Mouse (Mus musculus) midbrain, embryonic 10.5 days (tissue): ENCODE measurements around the gene Tmem136. TPM values are rescaled to one million over a fixed set of nuclear protein-coding genes. Genes with fewer than 3 reads are reported as not detected.

ENCODE experiments used
- DNase-seq: peaks from one replicate; pipeline ENCODE4 v3.0.0-alpha.2; 2017; ENCODE audit warnings: low spot score
- H3K27ac ChIP-seq: fragments of 300-500 bp; sonication (generic); replicated peaks from 2 replicates; pipeline ENCODE4 v1.5.1; 2016; ENCODE audit warnings: mild to moderate bottlenecking
- H3K27me3 ChIP-seq: fragments of 300-500 bp; sonication (generic); 2 replicates; pipeline ENCODE4 v1.6.1; 2016; ENCODE audit warnings: low read depth, mild to moderate bottlenecking; ENCODE audit not compliant: poor library complexity, severe bottlenecking
- H3K36me3 ChIP-seq: fragments of 300-500 bp; sonication (generic); 2 replicates; pipeline ENCODE4 v1.6.1; 2016; ENCODE audit warnings: mild to moderate bottlenecking, moderate library complexity
- H3K4me1 ChIP-seq: fragments of 300-500 bp; sonication (generic); 2 replicates; pipeline ENCODE4 v1.6.1; 2016
- H3K4me3 ChIP-seq: fragments of 300-500 bp; sonication (generic); 2 replicates; pipeline ENCODE4 v1.5.1; 2016; ENCODE audit warnings: mild to moderate bottlenecking, moderate library complexity
- H3K9me3 ChIP-seq: fragments of 300-500 bp; sonication (generic); replicated peaks from 2 replicates; pipeline ENCODE4 v1.6.1; 2016; ENCODE audit warnings: mild to moderate bottlenecking
- WGBS: fragments of 180-500 bp; shearing (Covaris S2); methylation state at CpG from one replicate; pipeline ENCODE4 v1.1.7; 2016; 5-methylcytosine and 5-hydroxymethylcytosine counted together
- polyA plus RNA-seq: library from polyadenylated mRNA; unstranded; fragments of >200 nt; fragmentation: Nextera tagmentation; extraction: Ambion mirVana; gene quantifications from 2 replicates; pipeline ENCODE4 v1.2.1, GENCODE M21; 2016

The Tmem136 gene
- polyA plus RNA-seq, 1 experiment from 2014 or later: 12.6 TPM

- Histone ChIP-seq H3K27me3 (no peaks in the 10 kb centered on the region), H3K27ac (peak overlapping the region; percentile 93), H3K4me1 (peaks cover 43% of the 10 kb centered on the region), H3K36me3 (peaks cover 17% of the 10 kb centered on the region), H3K9me3 (no peaks in the 10 kb centered on the region), H3K4me3 (peak overlapping the region; percentile 80)
- no peak for DNase-seq
- WGBS: 28% methylated on average over 22 of the region's 22 CpGs
Measured at GRCm38 (mm10) chr9:43106426-43107186, 9.8 kb downstream of the Tmem136 start.

GRCm38 (mm10) chr9:43105664-43106361 is 10.6 kb downstream of the Tmem136 start:
- under 1% methylated on average over 90 of the region's 91 CpGs for WGBS
- no peaks in the 10 kb centered on the region for H3K9me3 ChIP-seq
- DNase-seq: peak; percentile 94
- H3K27ac ChIP-seq: peak overlapping the region; percentile 93
- H3K36me3 ChIP-seq: peaks cover 9% of the 10 kb centered on the region
- no peaks in the 10 kb centered on the region for H3K27me3 ChIP-seq
- peaks cover 43% of the 10 kb centered on the region for H3K4me1 ChIP-seq
- H3K4me3 ChIP-seq: peak overlapping the region; percentile 80

DNA sequence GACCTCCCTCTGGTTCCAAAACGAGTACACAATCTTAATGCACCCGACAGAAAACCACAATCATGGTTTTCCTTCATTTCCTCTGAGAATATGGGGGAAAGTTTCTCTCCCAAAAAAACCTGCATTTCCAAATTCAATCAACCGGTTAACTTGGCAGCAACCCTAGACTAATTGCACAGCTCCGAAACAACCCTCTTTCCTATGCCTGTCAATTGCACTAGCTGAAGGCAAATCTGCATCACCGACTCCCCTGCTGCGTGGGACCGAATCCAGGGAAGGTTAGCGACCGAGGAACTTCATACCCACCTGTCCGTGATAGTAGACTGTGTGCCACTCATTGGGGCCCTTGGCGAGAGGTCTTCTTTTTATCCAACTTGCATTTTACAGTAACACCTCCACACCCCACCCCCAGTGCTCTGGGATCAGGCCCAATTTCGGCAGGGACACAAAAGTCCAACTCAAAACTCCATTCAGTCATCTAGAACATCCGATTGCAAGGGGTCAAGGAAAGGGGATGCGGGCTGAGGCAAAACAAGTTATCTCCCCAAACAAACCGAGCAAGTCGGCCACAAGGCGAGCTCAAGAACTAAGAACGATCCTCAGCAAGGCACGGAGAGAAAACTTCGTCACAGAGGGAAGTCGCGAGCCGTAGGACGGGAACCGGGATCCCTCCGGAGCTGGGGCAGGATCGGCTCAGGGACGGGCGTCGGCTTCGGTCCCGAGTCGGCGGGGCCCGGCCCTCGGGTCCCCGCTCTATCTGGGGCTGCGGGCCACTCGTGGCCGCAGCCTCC is 11.3 kb downstream of the Tmem136 start:
- no peak for DNase-seq
- peak overlapping the region; percentile 80 for H3K4me3 ChIP-seq
- WGBS: under 1% methylated on average over 40 of the region's 40 CpGs

DNA sequence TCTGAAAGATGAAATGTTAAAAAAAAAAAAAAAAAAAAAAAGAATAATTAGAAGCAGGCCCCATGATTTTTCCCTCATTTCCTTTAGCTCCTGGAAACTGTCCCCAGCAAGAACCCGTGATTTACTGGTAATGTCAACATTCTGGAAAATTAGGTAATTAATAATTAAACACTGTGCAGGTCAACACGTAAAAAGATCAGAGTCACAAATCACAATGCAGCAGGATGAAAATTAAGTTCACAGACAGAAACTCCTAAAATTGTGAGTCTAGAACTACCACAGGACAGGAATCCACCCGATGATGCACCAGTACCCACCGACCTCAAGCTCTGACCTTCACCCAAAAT is 11.9 kb downstream of the Tmem136 start:
- peaks cover 2% of the 10 kb centered on the region; the same call in 1 of the 2 replicates for H3K36me3 ChIP-seq
- no peaks in the 10 kb centered on the region for H3K27me3 ChIP-seq
- H3K9me3 ChIP-seq: no peaks in the 10 kb centered on the region
- H3K4me3 ChIP-seq: peak overlapping the region; percentile 80
- 15% methylated on average over 4 of the region's 4 CpGs for WGBS
- no peak for DNase-seq
- peaks cover 43% of the 10 kb centered on the region for H3K4me1 ChIP-seq
- H3K27ac ChIP-seq: peak overlapping the region; percentile 93; the same call in 1 of the 2 replicates

More for the DNA sequence above, 11.3 kb downstream of the Tmem136 start:
- peaks cover 2% of the 10 kb centered on the region; the same call in 1 of the 2 replicates for H3K36me3 ChIP-seq
- H3K9me3 ChIP-seq: no peaks in the 10 kb centered on the region
- H3K27ac ChIP-seq: peak overlapping the region; percentile 93
- H3K4me1 ChIP-seq: peaks cover 43% of the 10 kb centered on the region
- H3K27me3 ChIP-seq: no peaks in the 10 kb centered on the region

DNA sequence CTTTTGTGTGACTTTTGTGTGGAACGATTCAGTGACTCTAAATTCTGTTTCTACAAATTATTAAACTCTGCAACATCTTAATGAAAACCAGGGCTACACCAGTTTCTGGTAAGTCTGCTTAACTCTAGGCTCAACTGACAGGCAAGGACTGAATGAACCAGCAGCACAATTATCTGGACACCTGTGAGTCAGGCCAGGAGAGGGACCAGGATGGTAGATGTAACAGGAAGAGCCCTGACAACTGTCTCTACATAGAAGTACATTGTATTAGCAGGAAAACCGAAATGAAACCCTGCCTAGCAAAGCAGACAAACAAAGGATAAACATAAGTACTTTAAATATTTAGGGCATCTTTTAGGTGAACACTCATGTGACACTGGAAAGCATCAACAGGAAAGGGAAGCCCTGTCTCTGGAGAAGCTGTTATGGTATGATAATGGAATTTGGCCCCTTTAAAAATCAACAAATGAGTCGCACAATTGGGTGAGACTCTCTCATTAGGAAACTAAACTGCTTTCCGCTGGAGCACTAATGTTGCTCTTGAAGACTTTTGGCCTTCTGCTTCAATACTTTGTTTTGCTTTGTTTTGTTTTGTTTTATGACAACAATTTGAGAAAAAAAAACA is 12.6 kb downstream of the Tmem136 start:
- Histone ChIP-seq H3K4me3 (peak overlapping the region; percentile 80), H3K27ac (no peak overlapping the region), H3K27me3 (no peaks in the 10 kb centered on the region), H3K36me3 (peaks cover 2% of the 10 kb centered on the region; the same call in 1 of the 2 replicates), H3K9me3 (no peaks in the 10 kb centered on the region), H3K4me1 (peaks cover 43% of the 10 kb centered on the region)
- 57% methylated on average over 4 of the region's 4 CpGs for WGBS
- no peak for DNase-seq

DNA sequence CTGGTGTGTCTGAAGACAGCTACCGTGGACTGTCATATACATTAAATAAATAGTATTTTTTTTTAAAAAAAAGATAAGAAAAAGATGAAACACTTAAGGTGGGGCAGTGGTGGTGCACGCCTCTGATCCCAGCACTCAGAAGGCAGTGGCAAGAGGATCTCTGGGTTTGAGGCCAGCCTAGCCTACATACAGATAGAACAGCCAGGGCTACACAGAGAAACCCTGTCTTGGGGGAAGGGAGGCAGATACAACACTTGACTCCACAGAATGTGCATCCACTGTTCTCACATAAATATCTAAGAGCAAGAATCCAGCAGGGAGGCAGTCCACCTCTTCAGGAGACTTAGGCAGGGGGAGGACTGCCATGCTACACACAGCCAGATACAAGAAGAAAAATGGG is 13.4 kb downstream of the Tmem136 start:
- no peaks in the 10 kb centered on the region for H3K27me3 ChIP-seq
- peak overlapping the region; percentile 80 for H3K4me3 ChIP-seq
- H3K36me3 ChIP-seq: peaks cover 2% of the 10 kb centered on the region; the same call in 1 of the 2 replicates
- 0 out of 2 replicates have a peak overlapping the region, but pooled peaks have one; percentile 23 for H3K27ac ChIP-seq
- no peak for DNase-seq
- peaks cover 43% of the 10 kb centered on the region for H3K4me1 ChIP-seq
- 92% methylated on average over 2 of the region's 2 CpGs for WGBS
- H3K9me3 ChIP-seq: no peaks in the 10 kb centered on the region

DNA sequence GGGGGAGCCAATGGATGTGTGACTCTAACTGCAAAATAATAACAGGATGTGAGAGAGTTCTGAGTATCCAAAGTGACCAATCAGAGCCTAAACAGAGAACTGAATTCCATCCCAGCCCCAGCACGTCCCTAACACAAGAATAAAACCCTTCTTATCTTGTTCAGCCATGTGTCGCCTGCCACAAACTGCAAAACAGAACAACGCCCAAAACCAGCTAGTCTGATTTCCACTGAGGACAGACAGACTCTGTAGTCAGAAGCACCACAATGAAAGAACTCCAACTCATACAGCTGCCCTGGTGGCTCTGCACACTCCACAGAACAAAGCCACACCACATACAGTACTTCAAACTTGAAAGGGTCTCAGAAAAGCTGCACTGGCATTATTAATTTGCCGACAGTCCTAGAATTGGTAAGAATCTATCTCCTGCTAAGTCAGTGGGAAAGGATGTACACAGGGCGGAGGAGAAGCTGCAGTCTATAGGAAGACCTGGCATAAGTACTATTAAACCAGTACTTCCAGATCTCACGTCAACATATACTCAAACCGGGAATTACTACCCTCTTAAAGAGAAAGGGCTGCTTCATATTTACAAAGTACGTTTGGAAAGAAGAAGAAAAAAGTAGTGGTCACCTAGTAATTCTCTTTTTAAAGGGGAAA is 14.3 kb downstream of the Tmem136 start:
- WGBS: 86% methylated on average over 8 of the region's 8 CpGs
- Histone ChIP-seq H3K27me3 (no peaks in the 10 kb centered on the region), H3K36me3 (peaks cover 2% of the 10 kb centered on the region; the same call in 1 of the 2 replicates), H3K4me1 (peaks cover 43% of the 10 kb centered on the region), H3K9me3 (no peaks in the 10 kb centered on the region), H3K4me3 (peak overlapping the region; percentile 20; the same call in 1 of the 2 replicates), H3K27ac (no peak overlapping the region)
- no peak for DNase-seq

GRCm38 (mm10) chr9:43098922-43099321 is 17.4 kb downstream of the Tmem136 start:
- Histone ChIP-seq H3K4me1 (peaks cover 22% of the 10 kb centered on the region), H3K9me3 (no peaks in the 10 kb centered on the region), H3K27ac (no peak overlapping the region), H3K4me3 (no peak overlapping the region), H3K27me3 (no peaks in the 10 kb centered on the region), H3K36me3 (peaks cover 6% of the 10 kb centered on the region; the same call in 1 of the 2 replicates)
- DNase-seq: no peak
- 76% methylated on average over 4 of the region's 4 CpGs for WGBS

- 95% methylated on average over 3 of the region's 3 CpGs for WGBS
- Histone ChIP-seq H3K27me3 (no peaks in the 10 kb centered on the region), H3K4me1 (peaks cover 12% of the 10 kb centered on the region), H3K9me3 (no peaks in the 10 kb centered on the region), H3K36me3 (peaks cover 8% of the 10 kb centered on the region; the same call in 1 of the 2 replicates), H3K27ac (no peak overlapping the region), H3K4me3 (no peak overlapping the region)
- DNase-seq: no peak
Measured at GRCm38 (mm10) chr9:43097801-43098557, 18.4 kb downstream of the Tmem136 start.

- no peaks in the 10 kb centered on the region for H3K9me3 ChIP-seq
- H3K4me3 ChIP-seq: no peak overlapping the region
- no peaks in the 10 kb centered on the region for H3K27me3 ChIP-seq
- no peak for DNase-seq
- no peaks in the 10 kb centered on the region for H3K4me1 ChIP-seq
- H3K27ac ChIP-seq: no peak overlapping the region
- H3K36me3 ChIP-seq: 0 out of 2 replicates have a peak, but pooled peaks cover 6% of the 10 kb centered on the region
Measured at GRCm38 (mm10) chr9:43096337-43096736, 20.0 kb downstream of the Tmem136 start.

DNA sequence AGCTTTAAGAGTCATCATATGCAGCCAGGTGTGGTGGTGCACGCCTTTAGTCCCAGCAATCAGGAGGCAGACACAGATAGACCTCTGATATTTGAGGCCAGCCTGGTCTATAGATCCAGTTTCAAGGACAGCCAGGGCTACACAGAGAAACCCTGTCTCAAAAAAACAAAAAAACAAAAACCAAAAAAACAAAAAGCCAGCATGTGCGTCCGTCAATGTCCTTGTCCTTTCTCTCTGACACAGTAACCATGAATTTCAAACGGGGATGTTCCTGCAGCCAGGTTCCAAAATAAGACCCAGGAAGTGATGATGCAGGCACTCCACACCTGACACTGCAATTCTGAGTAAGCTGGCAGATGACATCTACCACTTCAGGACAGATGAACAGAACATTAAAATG is 21.5 kb downstream of the Tmem136 start:
- WGBS: 88% methylated on average over 4 of the region's 4 CpGs
- H3K27me3 ChIP-seq: no peaks in the 10 kb centered on the region

More for the DNA sequence above, 21.5 kb downstream of the Tmem136 start:
- Histone ChIP-seq H3K36me3 (0 out of 2 replicates have a peak, but pooled peaks cover 6% of the 10 kb centered on the region), H3K9me3 (no peaks in the 10 kb centered on the region), H3K4me1 (no peaks in the 10 kb centered on the region), H3K4me3 (no peak overlapping the region), H3K27ac (no peak overlapping the region)
- no peak for DNase-seq
